Mouse (Mus musculus) brain, embryonic 14.5 days (tissue): ENCODE data around the gene Ahdc1.

Experiments
- CTCF ChIP-seq: fragments of 200-500 bp; IDR thresholded peaks from 2 replicates; pipeline ENCODE4 v1.5.1; 2012; ENCODE audit warnings: inconsistent platforms, mild to moderate bottlenecking, moderate library complexity, borderline replicate concordance; ENCODE audit not compliant: insufficient read depth, insufficient read length; ENCODE audit errors: extremely low read depth
- POLR2A ChIP-seq: fragments of 200-500 bp; IDR thresholded peaks from 2 replicates; pipeline ENCODE4 v1.6.1; 2012; ENCODE audit warnings: mild to moderate bottlenecking, inconsistent platforms, borderline replicate concordance; ENCODE audit not compliant: poor library complexity, insufficient read depth, insufficient read length, severe bottlenecking; ENCODE audit errors: extremely low read depth

GRCm38 (mm10) chr4:133050196-133050836, 39.3 kb downstream of the Ahdc1 start:
- TF ChIP-seq CTCF (no peak), POLR2A (no peak)
